Mouse (Mus musculus) erythroblast, embryonic 14.5 days (primary cell): Measurements from ENCODE around the gene Pgap2.

Source experiments
- GATA1 ChIP-seq: IDR thresholded peaks from 2 replicates; pipeline ENCODE4 v1.6.1; 2012; ENCODE audit warnings: low read length, inconsistent platforms, mixed read lengths
- TAL1 ChIP-seq: IDR thresholded peaks from 3 replicates; pipeline ENCODE4 v1.6.1; 2012; ENCODE audit warnings: low read length, inconsistent platforms, mixed read lengths

DNA sequence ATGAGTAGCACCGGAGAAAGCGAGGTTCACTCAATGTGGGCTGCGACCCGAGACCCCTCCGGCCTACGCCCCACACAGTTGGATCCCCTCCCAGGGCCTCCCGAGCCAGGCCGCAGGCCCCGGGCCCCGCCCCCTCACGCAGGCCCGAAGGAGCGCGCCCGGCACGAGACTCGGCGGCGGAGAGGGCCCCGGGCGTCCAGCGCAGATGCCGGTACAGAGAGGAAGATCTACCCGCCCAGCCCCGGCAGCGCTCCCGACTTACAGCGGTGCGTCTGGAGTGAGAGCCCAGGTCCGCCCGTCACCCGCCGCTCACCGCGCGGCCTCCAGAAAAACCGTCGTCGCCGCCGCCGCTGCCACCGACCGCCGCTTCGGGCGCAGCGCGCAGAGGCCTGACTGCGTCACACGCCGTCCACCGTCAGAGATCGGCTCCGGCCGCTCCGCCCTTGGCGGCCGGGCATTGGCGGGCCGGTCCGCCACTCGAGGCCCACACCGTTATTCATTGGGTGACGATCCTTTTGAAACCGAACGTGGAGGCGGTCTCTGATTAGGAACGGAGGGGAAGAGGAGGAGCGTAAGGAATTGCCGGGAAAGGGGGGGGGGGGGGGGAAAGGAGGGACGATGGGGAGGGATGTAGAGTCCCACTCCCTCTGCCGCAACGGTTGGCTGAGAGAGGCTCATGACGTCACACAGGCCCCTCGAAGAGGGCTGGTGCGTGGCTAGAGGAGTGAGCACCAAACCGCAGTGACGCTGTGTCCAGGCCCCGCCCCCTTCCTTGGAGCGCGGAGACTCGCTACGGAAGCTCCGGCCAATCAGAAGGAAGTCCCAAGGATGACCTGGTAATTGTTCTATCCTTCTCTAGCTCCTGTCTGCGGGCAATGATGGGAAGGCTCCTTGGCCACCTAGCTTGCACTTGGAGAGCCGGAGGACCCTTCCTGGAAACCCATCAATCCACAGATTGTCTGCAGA lies at the start of gene Pgap2, which contains the start of gene Nup98:
- TF ChIP-seq GATA1 (no peak), TAL1 (no peak)
